Mouse (Mus musculus) heart, embryonic 10.5 days (tissue): ENCODE measurements around the gene Atp1b1. TPM values are rescaled to one million over a fixed set of nuclear protein-coding genes. Genes with fewer than 3 reads are reported as not detected.

ENCODE experiments used
- DNase-seq: peaks from one replicate; pipeline ENCODE4 v3.0.0-alpha.2; 2017; ENCODE audit warnings: low spot score
- H3K27ac ChIP-seq: fragments of 300-500 bp; sonication (generic); 2 replicates; pipeline ENCODE4 v1.5.1; 2016; ENCODE audit warnings: mild to moderate bottlenecking
- H3K27me3 ChIP-seq: fragments of 300-500 bp; sonication (generic); 2 replicates; pipeline ENCODE4 v1.6.1; 2016; ENCODE audit warnings: mild to moderate bottlenecking; ENCODE audit not compliant: poor library complexity, insufficient read depth, severe bottlenecking
- H3K36me3 ChIP-seq: fragments of 300-500 bp; sonication (generic); 2 replicates; pipeline ENCODE4 v1.6.1; 2016; ENCODE audit warnings: mild to moderate bottlenecking, moderate library complexity
- H3K4me1 ChIP-seq: fragments of 300-500 bp; sonication (generic); 2 replicates; pipeline ENCODE4 v1.6.1; 2016; ENCODE audit warnings: mild to moderate bottlenecking
- H3K4me3 ChIP-seq: fragments of 300-500 bp; sonication (generic); 2 replicates; pipeline ENCODE4 v1.5.1; 2016; ENCODE audit warnings: mild to moderate bottlenecking, moderate library complexity
- H3K9me3 ChIP-seq: fragments of 300-500 bp; sonication (generic); 2 replicates; pipeline ENCODE4 v1.6.1; 2016; ENCODE audit warnings: mild to moderate bottlenecking, moderate library complexity
- WGBS: fragments of 180-500 bp; shearing (Covaris S2); methylation state at CpG from one replicate; pipeline ENCODE4 v1.1.7; 2016; 5-methylcytosine and 5-hydroxymethylcytosine counted together
- polyA plus RNA-seq: library from polyadenylated mRNA; unstranded; fragments of >200 nt; fragmentation: Nextera tagmentation; extraction: Ambion mirVana; gene quantifications from 2 replicates; pipeline ENCODE4 v1.2.1, GENCODE M21; 2016

The Atp1b1 gene
- polyA plus RNA-seq, 1 experiment from 2014 or later, result 181 TPM

DNA sequence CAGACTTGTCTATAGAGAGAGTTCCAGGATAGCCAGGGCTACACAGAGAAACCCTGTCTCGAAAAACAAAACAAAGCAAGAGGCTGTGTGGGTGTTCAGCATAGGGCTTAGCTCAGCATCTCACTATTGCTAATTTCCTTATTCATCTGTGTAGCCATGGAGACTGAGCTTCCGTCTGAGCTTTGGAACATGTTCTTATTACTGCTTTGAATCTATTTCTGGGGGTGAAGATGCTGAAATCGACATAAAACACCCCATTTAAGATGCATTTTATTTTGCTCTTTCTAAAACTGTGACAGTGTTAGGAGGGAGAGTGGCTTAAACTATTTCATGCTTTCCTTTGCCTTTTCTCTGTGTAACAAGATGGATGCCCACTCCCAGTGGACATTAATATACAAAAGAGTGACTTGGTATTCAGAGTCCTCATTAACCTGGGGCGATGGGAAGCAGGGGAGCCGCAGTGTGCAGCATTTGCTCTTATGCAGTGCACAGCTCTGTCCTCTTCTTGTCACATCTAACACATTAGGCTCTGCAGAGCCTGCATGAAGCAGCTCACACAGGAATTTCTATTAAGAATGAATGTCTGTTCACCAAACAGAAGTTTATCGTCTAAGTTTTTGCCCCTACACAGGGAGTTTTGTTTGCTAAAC is 62.9 kb downstream of the Atp1b1 start:
- Histone ChIP-seq H3K4me3 (no peak overlapping the region), H3K4me1 (peaks cover 12% of the 10 kb centered on the region), H3K9me3 (no peaks in the 10 kb centered on the region), H3K27me3 (no peaks in the 10 kb centered on the region), H3K36me3 (no peaks in the 10 kb centered on the region), H3K27ac (no peak overlapping the region)
- 81% methylated on average over 6 of the region's 6 CpGs for WGBS
- DNase-seq, result no peak

DNA sequence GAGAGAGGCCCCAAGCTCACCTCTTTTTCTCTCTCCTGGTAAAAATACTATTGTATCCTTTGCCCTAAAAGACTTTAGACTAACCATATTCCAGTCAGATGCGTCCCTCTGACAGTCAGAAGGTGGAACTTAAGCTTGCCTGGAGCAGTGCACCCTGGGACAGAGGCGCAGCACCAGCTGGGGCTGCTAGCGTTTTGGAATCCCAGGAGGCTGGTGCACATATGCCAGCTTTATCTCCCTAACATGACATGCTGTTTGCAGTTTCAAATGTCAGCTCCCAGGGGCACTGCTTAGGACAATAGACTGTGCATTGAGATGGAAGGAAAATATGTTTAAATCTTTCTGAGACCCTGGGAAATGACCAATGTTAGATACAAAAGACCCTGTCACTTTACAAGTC is 66.0 kb downstream of the Atp1b1 start:
- no peaks in the 10 kb centered on the region for H3K36me3 ChIP-seq
- no peak for DNase-seq
- 29% methylated on average over 3 of the region's 3 CpGs for WGBS
- no peak overlapping the region for H3K4me3 ChIP-seq
- peak overlapping the region; percentile 64; the same call in 1 of the 2 replicates for H3K27ac ChIP-seq
- H3K4me1 ChIP-seq, result peaks cover 12% of the 10 kb centered on the region
- H3K27me3 ChIP-seq, result no peaks in the 10 kb centered on the region
- H3K9me3 ChIP-seq, result no peaks in the 10 kb centered on the region

DNA sequence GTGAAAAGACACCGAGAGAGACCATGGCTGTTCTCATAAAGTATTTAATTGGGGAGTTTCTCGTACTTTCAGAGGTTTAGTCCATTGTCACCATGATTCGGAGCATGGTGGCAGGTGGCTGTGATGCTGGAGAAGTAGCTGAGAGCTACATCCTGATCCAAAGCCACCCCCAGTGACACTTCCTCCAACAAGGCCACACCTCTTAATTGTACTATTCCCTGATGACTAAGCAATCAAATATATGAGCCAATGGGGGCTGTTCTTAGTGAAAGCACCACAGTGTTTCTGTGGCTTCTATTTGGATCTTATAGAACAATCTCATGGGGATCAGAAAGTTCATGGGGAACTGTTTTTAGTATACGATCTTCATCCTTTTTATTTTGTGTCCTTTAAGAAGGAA is 68.4 kb downstream of the Atp1b1 start:
- Histone ChIP-seq H3K27me3 (no peaks in the 10 kb centered on the region), H3K9me3 (no peaks in the 10 kb centered on the region), H3K36me3 (no peaks in the 10 kb centered on the region), H3K27ac (no peak overlapping the region), H3K4me3 (no peak overlapping the region), H3K4me1 (peaks cover 12% of the 10 kb centered on the region)
- 90% methylated on average over 4 of the region's 4 CpGs for WGBS
- no peak for DNase-seq

Other genes starting within 250 kb of the Atp1b1 start
- gene Slc19a2, start 209.3 kb downstream of the Atp1b1 start, polyA plus RNA-seq, result 10.2 and 11.2 TPM in 2 replicates
- 7.6 and 9.3 TPM in 2 replicates for gene Ccdc181, start 182.8 kb downstream of the Atp1b1 start, polyA plus RNA-seq
- gene Nme7, start 154.2 kb downstream of the Atp1b1 start, polyA plus RNA-seq, result 21.1 and 27.4 TPM in 2 replicates
- 29.4 and 31.3 TPM in 2 replicates for gene Blzf1, start 150.9 kb downstream of the Atp1b1 start, polyA plus RNA-seq